Mouse (Mus musculus) CH12.LX (cell line): ENCODE measurements around the gene Gm44579. TPM values are rescaled to one million over a fixed set of nuclear protein-coding genes. Genes with fewer than 3 reads are reported as not detected.

Experiments used
- DNase-seq: peaks from one replicate; pipeline ENCODE4 v3.0.0-alpha.2; 2013; ENCODE audit errors: extremely low read depth
- H3K27ac ChIP-seq: 2 replicates; pipeline ENCODE4 v1.5.1; 2012; ENCODE audit warnings: low read depth, mild to moderate bottlenecking, control low read depth, moderate library complexity; ENCODE audit not compliant: insufficient read depth
- H3K27me3 ChIP-seq: replicated peaks from 2 replicates; pipeline ENCODE3; 2012; ENCODE audit warnings: inconsistent platforms
- H3K36me3 ChIP-seq, 2 experiments: replicated peaks in 1 of 2; 2 replicates each; pipeline versions ENCODE3 to v1.6.1; 2012; ENCODE audit warnings: inconsistent platforms in 1 of 2, low read length in 1 of 2, mild to moderate bottlenecking in 1 of 2, mixed read lengths in 1 of 2, moderate library complexity in 1 of 2; ENCODE audit not compliant: control insufficient read depth in 1 of 2, insufficient read depth in 1 of 2
- H3K4me1 ChIP-seq, 2 experiments: 2 replicates each; pipeline ENCODE4 v1.6.1; 2012; ENCODE audit warnings: inconsistent platforms in 1 of 2, moderate library complexity in 1 of 2; ENCODE audit not compliant: insufficient read depth in 2 of 2, control insufficient read depth in 1 of 2
- H3K4me2 ChIP-seq: 2 replicates; pipeline ENCODE4 v1.6.1; 2012; ENCODE audit warnings: low read depth, mild to moderate bottlenecking, control low read depth; ENCODE audit not compliant: poor library complexity, insufficient read depth, severe bottlenecking
- H3K4me3 ChIP-seq, 3 experiments: fragments of 150-350 bp in 1 of 3; sonication (generic) in 1 of 3; replicated peaks in 1 of 3; 2 replicates each; pipeline versions ENCODE3 to v1.5.1; 2011 to 2012; ENCODE audit warnings: low read depth in 2 of 3, low read length in 2 of 3, mild to moderate bottlenecking in 2 of 3, moderate library complexity in 2 of 3, control low read depth in 1 of 3, improper control_type of control experiment in 1 of 3, inconsistent platforms in 1 of 3, mixed read lengths in 1 of 3; ENCODE audit not compliant: poor library complexity in 1 of 3
- H3K79me2 ChIP-seq: replicated peaks from 2 replicates; pipeline ENCODE4 v1.6.1; 2012; ENCODE audit warnings: mild to moderate bottlenecking, moderate library complexity; ENCODE audit not compliant: control insufficient read depth, poor library complexity, insufficient read depth, severe bottlenecking; ENCODE audit errors: extremely low read depth
- H3K9ac ChIP-seq: 2 replicates; pipeline ENCODE4 v1.6.1; 2012; ENCODE audit warnings: low read depth, mild to moderate bottlenecking, control low read depth, moderate library complexity; ENCODE audit not compliant: insufficient read depth
- H3K9me3 ChIP-seq: replicated peaks from 2 replicates; pipeline ENCODE3; 2012; ENCODE audit warnings: low read length, inconsistent platforms, mixed read lengths
- BHLHE40 ChIP-seq: IDR thresholded peaks from 2 replicates; pipeline ENCODE4 v1.6.1; 2011; ENCODE audit warnings: mild to moderate bottlenecking, low read depth, low read length, improper control_type of control experiment
- CHD2 ChIP-seq: IDR thresholded peaks from 2 replicates; pipeline ENCODE4 v1.6.1; 2011; ENCODE audit warnings: low read length, improper control_type of control experiment
- CTCF ChIP-seq, 2 experiments: IDR thresholded peaks in 1 of 2; conservative IDR thresholded peaks in 1 of 2; 2 replicates each; pipeline ENCODE4 v1.5.1; 2011 to 2012; ENCODE audit warnings: low read depth in 2 of 2, low read length in 2 of 2, improper control_type of control experiment in 1 of 2, inconsistent platforms in 1 of 2, mild to moderate bottlenecking in 1 of 2, moderate library complexity in 1 of 2
- EP300 ChIP-seq: IDR thresholded peaks from 2 replicates; pipeline ENCODE4 v1.6.1; 2011; ENCODE audit warnings: low read length, improper control_type of control experiment
- GABPA ChIP-seq: IDR thresholded peaks from 2 replicates; pipeline ENCODE4 v1.6.1; 2012; ENCODE audit warnings: low read depth, low read length, improper control_type of control experiment, inconsistent platforms; ENCODE audit not compliant: insufficient replicate concordance
- KAT2A ChIP-seq: IDR thresholded peaks from 2 replicates; pipeline ENCODE4 v1.6.1; 2012; ENCODE audit warnings: low read length, improper control_type of control experiment, inconsistent platforms; ENCODE audit not compliant: insufficient replicate concordance
- MEF2A ChIP-seq: IDR thresholded peaks from 2 replicates; pipeline ENCODE4 v1.6.1; 2014; ENCODE audit warnings: low read depth, mild to moderate bottlenecking, inconsistent platforms, low read length, improper control_type of control experiment, borderline replicate concordance
- MXI1 ChIP-seq: IDR thresholded peaks from 2 replicates; pipeline ENCODE4 v1.6.1; 2011; ENCODE audit warnings: mild to moderate bottlenecking, low read depth, low read length, improper control_type of control experiment
- MYC ChIP-seq: IDR thresholded peaks from 2 replicates; pipeline ENCODE4 v1.6.1; 2011; ENCODE audit warnings: low read depth, mild to moderate bottlenecking, improper control_type of control experiment, low read length
- NELFE ChIP-seq: IDR thresholded peaks from 2 replicates; pipeline ENCODE4 v1.6.1; 2011; ENCODE audit warnings: low read depth, low read length, improper control_type of control experiment
- POLR2AphosphoS2 ChIP-seq: IDR thresholded peaks from 2 replicates; pipeline ENCODE4 v1.6.1; 2011; ENCODE audit warnings: low read depth, low read length, improper control_type of control experiment
- RAD21 ChIP-seq: IDR thresholded peaks from 2 replicates; pipeline ENCODE4 v1.6.1; 2011; ENCODE audit warnings: low read depth, mild to moderate bottlenecking, low read length, improper control_type of control experiment, moderate library complexity
- RCOR1 ChIP-seq: conservative IDR thresholded peaks from 2 replicates; pipeline ENCODE4 v1.6.1; 2012; ENCODE audit warnings: low read depth, mild to moderate bottlenecking, inconsistent platforms, low read length, improper control_type of control experiment
- SMC3 ChIP-seq: IDR thresholded peaks from 2 replicates; pipeline ENCODE4 v1.6.1; 2011; ENCODE audit warnings: low read depth, low read length, improper control_type of control experiment
- USF2 ChIP-seq: conservative IDR thresholded peaks from 2 replicates; pipeline ENCODE4 v1.6.1; 2011; ENCODE audit warnings: low read depth, low read length, improper control_type of control experiment
- ZC3H11A ChIP-seq: IDR thresholded peaks from 2 replicates; pipeline ENCODE4 v1.6.1; 2012; ENCODE audit warnings: low read depth, mild to moderate bottlenecking, inconsistent platforms, low read length, improper control_type of control experiment
- ZMIZ1 ChIP-seq: IDR thresholded peaks from 2 replicates; pipeline ENCODE4 v1.6.1; 2012; ENCODE audit warnings: low read depth, mild to moderate bottlenecking, inconsistent platforms, low read length, improper control_type of control experiment
- ZNF384 ChIP-seq: IDR thresholded peaks from 2 replicates; pipeline ENCODE4 v1.6.1; 2012; ENCODE audit warnings: low read depth, low read length, improper control_type of control experiment, inconsistent platforms
- dilution Hi-C: fragments of 300-500 bp; cut with MboI; formaldehyde crosslinking; loops from 2 replicates; pipeline ENCODE4 v1.14.3; 2020; ENCODE audit warnings: low sequenced_read_pairs; ENCODE audit not compliant: extremely low pct_unique_long_range_greater_than_20kb, extremely low pct_ligation_motif_present
- in situ Hi-C: fragments of 300-500 bp; cut with MboI; formaldehyde crosslinking; loops from 3 replicates; pipeline ENCODE4 v1.14.3; 2019; ENCODE audit warnings: low sequenced_read_pairs, low pct_ligation_motif_present, low pct_unique_long_range_greater_than_20kb, mixed read lengths
- polyA plus RNA-seq: library from polyadenylated mRNA; unstranded; fragments of >175 nt; gene quantifications from 2 replicates; pipeline ENCODE4 v1.2.1, GENCODE M21; 2012; ENCODE audit warnings: low read depth; ENCODE audit not compliant: insufficient read length
- total RNA-seq, 2 experiments: library from RNA; depleted of rRNA; stranded (reverse); fragments of 300-350 nt in 1 of 2; fragments of >200 nt in 1 of 2; gene quantifications; 2 replicates each; pipeline ENCODE4 v1.2.3; 2012 to 2014

Gm44579 gene
- total and polyA plus RNA-seq, 3 experiments: not detected

DNA sequence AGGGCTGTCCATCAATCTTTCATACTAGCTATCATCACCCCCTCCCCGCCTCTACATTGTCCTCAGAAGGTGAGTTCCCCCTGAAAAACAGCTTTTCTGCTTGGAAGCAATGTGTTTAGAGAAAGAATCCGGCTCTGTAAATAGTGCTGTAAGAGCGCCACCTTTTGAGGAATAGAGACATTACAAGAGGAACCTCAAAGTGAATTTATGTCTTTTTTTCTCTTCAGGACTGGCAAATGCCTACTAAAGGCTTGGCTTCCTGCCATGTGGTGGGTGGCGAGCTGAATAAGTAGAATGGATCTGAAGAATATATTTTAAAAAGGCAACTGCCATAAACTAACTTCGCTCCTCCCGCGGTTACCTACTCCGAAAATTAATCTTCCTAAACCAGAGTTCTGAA is 47.0 kb downstream of the Gm44579 start:
- in situ Hi-C loops: loop anchor here (25.0 kb wide), 1 partner anchor 312 kb away; no protein-coding TSS in a partner anchor
- Histone ChIP-seq H3K9ac (no peak overlapping the region), H3K4me2 (no peak overlapping the region)
- DNase-seq: peak; percentile 70
- dilution Hi-C loops: no loop called here
- no peak for TF ChIP-seq RCOR1
- TF ChIP-seq MEF2A: 0 out of 2 replicates have a peak, but pooled peaks have one; percentile 21
- TF ChIP-seq BHLHE40: peak; percentile 21; the same call in 1 of the 2 replicates
- TF ChIP-seq RAD21: peak; percentile 90
- TF ChIP-seq CHD2: no peak
- peak; percentile 69 for TF ChIP-seq SMC3
- TF ChIP-seq ZNF384: peak; percentile 63
- TF ChIP-seq MYC: peak; percentile 37; the same call in 1 of the 2 replicates
- 0 out of 2 replicates have a peak, but pooled peaks have one; percentile 16 for TF ChIP-seq NELFE
- TF ChIP-seq CTCF (conservative IDR thresholded peaks at IDR 0.05 in 1 of 2, IDR thresholded peaks at IDR 0.05 in 1 of 2; ENCODE audit: low read depth in 2 of 2, low read length in 2 of 2): peak; percentile 82 to 89
- TF ChIP-seq, all 38 proteins: peak for 8
- no peaks in the 10 kb centered on the region for H3K36me3 ChIP-seq
- H3K4me1 ChIP-seq: peaks cover 10 to 26% of the 10 kb centered on the region in 2 experiments
- no peak overlapping the region for H3K4me3 ChIP-seq
- no peaks in the 10 kb centered on the region for H3K9me3 ChIP-seq
- no peaks in the 10 kb centered on the region for H3K79me2 ChIP-seq
- peaks cover 89% of the 10 kb centered on the region for H3K27me3 ChIP-seq
- H3K27ac ChIP-seq: no peak overlapping the region

GRCm38 (mm10) chr15:98172113-98172512 is 48.7 kb downstream of the Gm44579 start:
- H3K9ac ChIP-seq: no peak overlapping the region
- H3K36me3 ChIP-seq: no peaks in the 10 kb centered on the region
- dilution Hi-C loops: no loop called here
- DNase-seq: no peak
- in situ Hi-C loops: loop anchor here (25.0 kb wide), 1 partner anchor 310 kb away; no protein-coding TSS in a partner anchor
- no peak overlapping the region for H3K4me2 ChIP-seq
- no peaks in the 10 kb centered on the region for H3K79me2 ChIP-seq
- no peaks in the 10 kb centered on the region for H3K9me3 ChIP-seq
- TF ChIP-seq POLR2AphosphoS2 (no peak), ZC3H11A (no peak), EP300 (no peak), MXI1 (no peak), GABPA (no peak), ZNF384 (no peak), ZMIZ1 (no peak), USF2 (no peak), KAT2A (no peak), MYC (no peak), BHLHE40 (no peak)
- H3K4me1 ChIP-seq: peaks cover 10 to 42% of the 10 kb centered on the region in 2 experiments
- no peak overlapping the region for H3K27ac ChIP-seq
- H3K4me3 ChIP-seq: no peak overlapping the region
- peaks cover 88% of the 10 kb centered on the region for H3K27me3 ChIP-seq
